Mouse (Mus musculus): ENCODE data around the gene Cspg4. TPM values are rescaled to one million over a fixed set of nuclear protein-coding genes. Genes with fewer than 3 reads are reported as not detected.

Cspg4 gene
- polyA plus RNA-seq, 1 experiment from 2014 or later = 0.62 TPM

- 43% methylated on average over 11 of the region's 11 CpGs for WGBS (ENCODE audit: insufficient replicate concordance)
Observed at GRCm38 (mm10) chr9:56865673-56866400, 1.0 kb downstream of the Cspg4 start.

DNA sequence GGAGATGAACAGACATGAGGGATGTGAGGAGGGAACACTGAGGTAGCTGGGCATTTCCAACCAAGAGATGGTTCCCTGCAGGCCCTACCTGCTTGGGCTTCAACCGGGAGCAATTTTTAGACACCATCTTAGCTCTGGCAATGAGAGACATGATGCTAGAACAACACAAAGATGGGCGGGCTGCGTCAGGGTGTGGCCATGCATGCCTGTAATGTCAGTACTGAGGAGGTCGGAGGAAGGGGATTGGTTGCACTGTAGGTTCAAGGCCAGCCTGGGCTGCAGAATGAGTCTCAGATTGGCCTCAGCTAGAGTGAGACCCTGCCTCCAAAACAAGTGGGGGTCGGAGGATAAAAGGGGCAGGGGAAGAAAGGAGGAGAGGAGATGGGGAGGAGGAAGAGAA lies 1.6 kb downstream of the Cspg4 start:
- Histone ChIP-seq H3K4me3 (no peak overlapping the region), H3K27ac (no peak overlapping the region)
- WGBS (ENCODE audit: insufficient replicate concordance) = 56% methylated on average over 5 of the region's 5 CpGs

More at GRCm38 (mm10) chr9:56865673-56866400, 1.0 kb downstream of the Cspg4 start:
- Histone ChIP-seq H3K4me2 (no peak overlapping the region), H3K9ac (no peak overlapping the region), H3K4me1 (peaks cover 10% of the 10 kb centered on the region; the same call in 1 of the 2 replicates), H3K4me3 (no peak overlapping the region), H3K27ac (no peak overlapping the region), H3K27me3 (replicated peaks) (peaks cover 61% of the 10 kb centered on the region), H3K36me3 (no peaks in the 10 kb centered on the region), H3K9me3 (replicated peaks) (no peaks in the 10 kb centered on the region)
- no peak for ATAC-seq

DNA sequence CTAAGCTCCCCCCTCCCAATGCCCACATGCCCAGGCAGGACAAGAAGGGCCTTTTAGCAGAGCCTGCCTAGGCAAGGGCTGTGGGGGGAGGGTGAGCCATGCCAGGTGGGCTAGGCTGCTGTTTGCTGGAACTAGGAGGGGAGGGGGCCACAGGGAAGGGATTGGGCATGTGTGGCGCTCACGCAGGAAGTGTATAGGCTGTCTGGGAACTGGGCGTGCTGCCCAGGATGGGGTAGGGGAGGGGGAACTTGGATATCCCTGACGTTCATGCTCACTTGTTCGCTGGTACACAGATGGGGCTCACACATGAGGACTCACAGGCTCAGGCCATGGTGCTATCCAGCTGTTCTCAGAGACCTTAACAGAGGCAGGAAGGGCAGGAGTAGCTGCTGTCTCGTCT lies 3.5 kb downstream of the Cspg4 start:
- Histone ChIP-seq H3K4me2 (no peak overlapping the region), H3K27ac (no peak overlapping the region), H3K4me3 (no peak overlapping the region), H3K27me3 (replicated peaks) (peaks cover 50% of the 10 kb centered on the region), H3K36me3 (no peaks in the 10 kb centered on the region), H3K9ac (no peak overlapping the region), H3K9me3 (replicated peaks) (no peaks in the 10 kb centered on the region), H3K4me1 (peaks cover 10% of the 10 kb centered on the region; the same call in 1 of the 2 replicates)
- ATAC-seq = 0 out of 2 replicates have a peak, but pooled peaks have one; percentile 15
- WGBS (ENCODE audit: insufficient replicate concordance) = 43% methylated on average over 6 of the region's 6 CpGs

More for the DNA sequence above, 1.6 kb downstream of the Cspg4 start:
- Histone ChIP-seq H3K9ac (no peak overlapping the region), H3K4me1 (peaks cover 10% of the 10 kb centered on the region; the same call in 1 of the 2 replicates), H3K27me3 (replicated peaks) (peaks cover 57% of the 10 kb centered on the region), H3K36me3 (no peaks in the 10 kb centered on the region), H3K4me2 (no peak overlapping the region), H3K9me3 (replicated peaks) (no peaks in the 10 kb centered on the region)
- no peak for ATAC-seq

DNA sequence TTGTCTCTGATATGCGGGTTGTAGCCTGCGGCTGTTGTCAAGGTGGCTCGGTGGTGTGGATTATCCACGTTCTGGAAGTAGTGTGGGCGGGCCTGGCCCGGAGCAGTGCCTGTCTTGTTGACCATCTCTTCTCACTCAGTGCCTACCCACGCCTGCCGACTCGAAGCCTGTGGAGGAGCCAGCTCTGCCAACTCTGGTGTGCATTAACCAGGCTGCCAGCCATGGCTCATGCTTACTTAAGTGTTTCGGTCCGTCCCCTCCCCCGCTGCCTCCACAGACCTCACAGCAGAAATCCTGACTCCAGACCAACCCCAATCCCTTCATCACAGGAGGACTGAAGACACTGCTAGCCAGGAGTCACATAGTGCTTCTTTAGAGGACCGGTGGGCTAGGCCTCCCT lies 4.7 kb downstream of the Cspg4 start:
- Histone ChIP-seq H3K9ac (no peak overlapping the region), H3K27ac (no peak overlapping the region), H3K27me3 (replicated peaks) (peaks cover 37% of the 10 kb centered on the region), H3K4me2 (no peak overlapping the region), H3K4me1 (peaks cover 6% of the 10 kb centered on the region; the same call in 1 of the 2 replicates), H3K9me3 (replicated peaks) (no peaks in the 10 kb centered on the region), H3K4me3 (no peak overlapping the region), H3K36me3 (no peaks in the 10 kb centered on the region)
- WGBS (ENCODE audit: insufficient replicate concordance) = 61% methylated on average over 13 of the region's 13 CpGs
- ATAC-seq = no peak

DNA sequence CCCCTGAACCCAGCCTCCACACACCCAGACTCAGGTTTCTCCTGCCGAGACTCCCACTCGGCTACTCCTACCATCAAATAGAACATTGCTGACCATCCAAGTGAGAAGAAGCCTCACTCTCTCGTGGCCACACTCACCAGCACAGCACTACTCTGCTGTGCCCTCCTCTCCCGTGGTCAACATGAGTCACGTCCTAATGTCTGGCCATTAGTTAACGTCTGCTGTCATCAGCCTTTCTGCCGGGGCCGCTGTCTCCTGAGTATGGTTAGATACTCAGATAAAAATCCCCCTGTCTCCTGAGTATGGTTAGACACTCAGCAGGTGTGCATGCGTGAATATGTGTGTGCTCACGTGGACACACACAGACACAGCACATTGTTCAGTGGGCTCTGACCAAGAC lies 5.9 kb downstream of the Cspg4 start:
- WGBS (ENCODE audit: insufficient replicate concordance) = 35% methylated on average over 10 of the region's 10 CpGs
- no peak overlapping the region for H3K4me2 ChIP-seq
- no peak overlapping the region for H3K4me3 ChIP-seq
- H3K9ac ChIP-seq = no peak overlapping the region
- H3K4me1 ChIP-seq = peaks cover 6% of the 10 kb centered on the region; the same call in 1 of the 2 replicates
- no peak for ATAC-seq
- no peak overlapping the region for H3K27ac ChIP-seq
- H3K27me3 ChIP-seq (replicated peaks) = peaks cover 29% of the 10 kb centered on the region
- no peaks in the 10 kb centered on the region for H3K9me3 ChIP-seq (replicated peaks)
- no peaks in the 10 kb centered on the region for H3K36me3 ChIP-seq

DNA sequence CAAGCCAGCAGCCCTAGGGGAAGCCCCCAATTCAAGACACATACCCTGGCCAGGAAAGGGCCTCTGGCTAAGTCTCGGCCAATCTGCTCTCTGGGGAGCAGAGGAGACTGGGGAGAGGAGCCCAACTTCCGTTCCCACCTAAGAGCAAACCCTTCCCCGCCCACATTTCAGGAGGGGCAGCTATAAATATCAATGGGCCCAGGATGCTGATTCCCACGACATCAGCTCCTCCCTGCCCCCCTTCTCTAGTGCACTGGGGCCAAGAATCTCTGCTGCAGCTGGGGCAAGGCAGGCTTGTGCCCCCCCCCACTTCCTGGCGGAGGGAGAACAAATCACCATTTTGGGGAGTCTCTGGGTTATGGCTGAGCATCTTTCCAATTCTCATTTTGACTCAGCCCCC lies 6.4 kb downstream of the Cspg4 start:
- Histone ChIP-seq H3K27ac (no peak overlapping the region), H3K4me1 (peaks cover 6% of the 10 kb centered on the region; the same call in 1 of the 2 replicates), H3K36me3 (no peaks in the 10 kb centered on the region), H3K4me2 (no peak overlapping the region), H3K9me3 (replicated peaks) (no peaks in the 10 kb centered on the region), H3K27me3 (replicated peaks) (peaks cover 25% of the 10 kb centered on the region), H3K9ac (no peak overlapping the region), H3K4me3 (no peak overlapping the region)
- ATAC-seq = no peak
- 34% methylated on average over 5 of the region's 5 CpGs for WGBS (ENCODE audit: insufficient replicate concordance)

DNA sequence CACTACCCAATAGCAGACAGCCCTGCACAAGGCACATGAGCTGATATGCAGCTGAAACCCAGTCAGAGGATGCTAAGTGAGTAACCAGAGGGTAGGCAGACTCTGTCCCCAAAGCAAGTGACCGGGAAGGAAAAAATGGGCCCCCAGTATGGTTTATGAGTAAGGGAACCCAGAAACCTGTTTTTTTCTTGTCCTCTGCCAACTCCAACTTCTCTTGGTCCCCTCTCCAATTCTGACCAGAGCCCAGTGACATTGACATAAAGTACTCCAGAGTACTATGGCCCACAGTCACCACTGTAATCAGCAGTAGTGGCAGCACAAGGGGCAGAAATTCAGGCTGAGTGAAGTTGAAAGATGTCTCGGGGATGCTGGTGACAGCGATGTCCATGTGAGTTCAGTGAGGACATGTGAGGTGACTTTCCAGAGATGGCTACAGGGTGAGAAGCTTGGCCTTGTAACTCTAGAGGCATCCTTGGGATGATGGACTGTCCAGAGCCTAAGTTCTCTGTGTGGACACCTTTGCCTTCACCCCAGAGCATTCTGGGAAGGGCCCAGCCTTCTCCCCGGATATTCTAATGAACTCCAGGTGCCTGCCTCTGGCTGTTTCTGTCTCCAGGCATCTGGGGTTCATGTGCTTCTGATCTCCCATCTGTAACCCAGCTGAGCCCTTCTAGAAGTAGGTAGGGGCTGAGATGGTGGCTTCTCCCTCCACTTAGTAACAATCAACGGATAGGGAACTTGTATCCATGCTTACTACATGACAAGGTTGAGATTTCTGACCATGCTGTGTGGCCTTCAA lies 7.5 kb downstream of the Cspg4 start:
- Histone ChIP-seq H3K9ac (no peak overlapping the region), H3K4me3 (no peak overlapping the region), H3K36me3 (no peaks in the 10 kb centered on the region), H3K4me1 (peaks cover 6% of the 10 kb centered on the region; the same call in 1 of the 2 replicates), H3K27ac (no peak overlapping the region), H3K4me2 (no peak overlapping the region), H3K9me3 (replicated peaks) (no peaks in the 10 kb centered on the region), H3K27me3 (replicated peaks) (0 out of 2 replicates have a peak, but pooled peaks cover 14% of the 10 kb centered on the region)
- WGBS (ENCODE audit: insufficient replicate concordance) = 71% methylated on average over 5 of the region's 5 CpGs
- no peak for ATAC-seq

DNA sequence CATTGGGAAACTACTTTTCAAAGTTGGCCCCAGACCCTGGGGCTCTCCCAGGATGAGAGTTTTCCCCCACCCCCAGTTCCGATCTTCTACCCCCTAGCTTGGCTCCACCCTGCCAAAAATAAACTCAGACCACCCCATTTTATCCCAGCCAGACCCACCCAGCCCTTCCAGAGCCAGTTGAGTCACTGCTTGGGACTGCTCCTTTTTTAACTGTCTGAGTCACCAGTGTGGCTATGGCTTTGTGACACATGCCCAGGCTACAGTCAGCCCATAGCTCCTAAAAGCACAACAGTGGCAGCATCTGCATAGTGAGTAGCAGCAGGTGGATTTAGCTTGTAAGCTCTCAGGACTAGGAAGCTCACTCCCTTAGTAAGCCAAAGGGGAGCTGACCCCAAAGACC lies 8.3 kb downstream of the Cspg4 start:
- no peak for ATAC-seq
- H3K9ac ChIP-seq = no peak overlapping the region
- H3K9me3 ChIP-seq (replicated peaks) = no peaks in the 10 kb centered on the region
- H3K27ac ChIP-seq = no peak overlapping the region
- no peak overlapping the region for H3K4me3 ChIP-seq
- H3K36me3 ChIP-seq = no peaks in the 10 kb centered on the region
- 30% methylated on average over 1 of the region's 1 CpGs for WGBS (ENCODE audit: insufficient replicate concordance)
- H3K4me1 ChIP-seq = peaks cover 5% of the 10 kb centered on the region; the same call in 1 of the 2 replicates
- no peak overlapping the region for H3K4me2 ChIP-seq
- H3K27me3 ChIP-seq (replicated peaks) = 0 out of 2 replicates have a peak, but pooled peaks cover 10% of the 10 kb centered on the region

GRCm38 (mm10) chr9:56876784-56877183 lies 12.0 kb downstream of the Cspg4 start:
- Histone ChIP-seq H3K36me3 (no peaks in the 10 kb centered on the region), H3K4me2 (no peak overlapping the region), H3K9ac (no peak overlapping the region), H3K27me3 (replicated peaks) (0 out of 2 replicates have a peak, but pooled peaks cover 4% of the 10 kb centered on the region), H3K4me3 (no peak overlapping the region), H3K27ac (no peak overlapping the region), H3K9me3 (replicated peaks) (no peaks in the 10 kb centered on the region), H3K4me1 (no peaks in the 10 kb centered on the region)
- ATAC-seq = no peak
- 53% methylated on average over 9 of the region's 9 CpGs for WGBS (ENCODE audit: insufficient replicate concordance)

- H3K27me3 ChIP-seq (replicated peaks) = 0 out of 2 replicates have a peak, but pooled peaks cover 4% of the 10 kb centered on the region
- no peak overlapping the region for H3K4me3 ChIP-seq
- no peaks in the 10 kb centered on the region for H3K36me3 ChIP-seq
- no peak for ATAC-seq
- H3K4me2 ChIP-seq = no peak overlapping the region
- H3K4me1 ChIP-seq = no peaks in the 10 kb centered on the region
- 58% methylated on average over 5 of the region's 5 CpGs for WGBS (ENCODE audit: insufficient replicate concordance)
- H3K9me3 ChIP-seq (replicated peaks) = no peaks in the 10 kb centered on the region
- no peak overlapping the region for H3K9ac ChIP-seq
- H3K27ac ChIP-seq = no peak overlapping the region
Observed at GRCm38 (mm10) chr9:56877284-56877683, 12.5 kb downstream of the Cspg4 start.

DNA sequence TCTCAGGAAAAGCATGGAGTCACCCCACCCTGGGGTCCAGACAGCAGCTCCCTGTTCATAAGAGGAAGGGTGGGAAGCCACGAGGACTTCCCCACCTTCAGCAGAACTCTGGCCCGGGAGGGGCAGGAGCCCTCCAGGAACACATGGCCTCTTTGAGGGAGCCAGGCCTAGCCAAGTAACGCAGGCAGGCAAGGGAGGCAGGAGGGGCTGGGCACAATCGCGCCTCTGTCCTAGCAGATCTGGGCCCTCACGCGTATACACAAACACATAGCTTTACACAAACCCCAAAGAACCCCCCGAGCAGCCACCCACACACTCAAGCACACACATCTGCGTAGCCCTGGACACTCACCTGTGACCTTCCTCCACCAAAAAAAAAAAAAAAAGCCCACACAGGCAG lies 16.0 kb downstream of the Cspg4 start:
- Histone ChIP-seq H3K27ac (no peak overlapping the region), H3K4me1 (no peaks in the 10 kb centered on the region), H3K27me3 (replicated peaks) (no peaks in the 10 kb centered on the region; the same call in 1 of the 2 replicates), H3K36me3 (no peaks in the 10 kb centered on the region), H3K9me3 (replicated peaks) (no peaks in the 10 kb centered on the region), H3K4me3 (no peak overlapping the region), H3K4me2 (no peak overlapping the region), H3K9ac (no peak overlapping the region)
- WGBS (ENCODE audit: insufficient replicate concordance) = 68% methylated on average over 9 of the region's 9 CpGs
- ATAC-seq = no peak

DNA sequence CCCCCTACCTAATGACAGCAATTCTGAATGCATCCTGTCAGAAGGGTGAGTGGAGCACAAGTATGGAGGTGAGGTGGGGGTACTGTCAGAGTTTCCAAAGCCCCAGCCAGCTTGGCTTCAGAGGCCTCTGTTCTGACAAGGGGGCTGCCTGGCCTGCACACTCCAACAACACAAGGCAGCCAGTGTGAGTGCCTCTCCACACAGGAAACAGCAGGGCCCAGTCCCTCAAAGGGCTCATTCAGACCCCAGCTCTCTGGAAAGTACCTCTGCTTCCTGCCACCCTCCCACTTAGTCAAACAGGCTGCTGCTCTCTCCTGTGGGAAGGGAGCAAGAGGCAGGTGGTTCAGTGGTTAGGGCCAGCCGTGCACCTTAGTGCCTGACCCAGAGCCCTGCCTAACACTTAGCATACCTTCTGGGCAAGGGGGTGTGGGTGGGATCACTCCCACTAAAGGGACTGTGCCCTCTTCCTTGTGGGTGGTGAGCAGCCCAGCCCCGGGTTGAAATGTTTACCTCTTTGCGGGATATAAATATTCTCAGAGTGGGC lies 16.8 kb downstream of the Cspg4 start:
- no peaks in the 10 kb centered on the region for H3K9me3 ChIP-seq (replicated peaks)
- no peak overlapping the region for H3K9ac ChIP-seq
- 56% methylated on average over 3 of the region's 3 CpGs for WGBS (ENCODE audit: insufficient replicate concordance)
- no peaks in the 10 kb centered on the region for H3K4me1 ChIP-seq
- no peak overlapping the region for H3K4me2 ChIP-seq
- H3K27me3 ChIP-seq (replicated peaks) = no peaks in the 10 kb centered on the region; the same call in 1 of the 2 replicates
- ATAC-seq = no peak
- no peaks in the 10 kb centered on the region for H3K36me3 ChIP-seq
- H3K27ac ChIP-seq = no peak overlapping the region
- no peak overlapping the region for H3K4me3 ChIP-seq

All from liver, embryonic 12.5 days (tissue).